Mouse (Mus musculus) left cerebral cortex, postnatal 4 days (tissue): ENCODE data around the gene Synj2. TPM values are rescaled to one million over a fixed set of nuclear protein-coding genes. Genes with fewer than 3 reads are reported as not detected.

Experiments
- DNase-seq: peaks from one replicate; pipeline ENCODE4 v3.0.0-alpha.2; 2022
- intact Hi-C: fragments of 180-260 bp; cut with DNase I; formaldehyde crosslinking; loops from one replicate; pipeline ENCODE4 v1.15.1; 2025
- total RNA-seq, 2 experiments: library from RNA; stranded (reverse); gene quantifications; 2 replicates each; pipeline ENCODE4 v1.2.3; 2021

Gene Synj2
- total RNA-seq: 10 to 100 TPM in 1 of 2 experiments, 1 to 10 TPM in 1; 9.7 to 13.3 TPM

DNA sequence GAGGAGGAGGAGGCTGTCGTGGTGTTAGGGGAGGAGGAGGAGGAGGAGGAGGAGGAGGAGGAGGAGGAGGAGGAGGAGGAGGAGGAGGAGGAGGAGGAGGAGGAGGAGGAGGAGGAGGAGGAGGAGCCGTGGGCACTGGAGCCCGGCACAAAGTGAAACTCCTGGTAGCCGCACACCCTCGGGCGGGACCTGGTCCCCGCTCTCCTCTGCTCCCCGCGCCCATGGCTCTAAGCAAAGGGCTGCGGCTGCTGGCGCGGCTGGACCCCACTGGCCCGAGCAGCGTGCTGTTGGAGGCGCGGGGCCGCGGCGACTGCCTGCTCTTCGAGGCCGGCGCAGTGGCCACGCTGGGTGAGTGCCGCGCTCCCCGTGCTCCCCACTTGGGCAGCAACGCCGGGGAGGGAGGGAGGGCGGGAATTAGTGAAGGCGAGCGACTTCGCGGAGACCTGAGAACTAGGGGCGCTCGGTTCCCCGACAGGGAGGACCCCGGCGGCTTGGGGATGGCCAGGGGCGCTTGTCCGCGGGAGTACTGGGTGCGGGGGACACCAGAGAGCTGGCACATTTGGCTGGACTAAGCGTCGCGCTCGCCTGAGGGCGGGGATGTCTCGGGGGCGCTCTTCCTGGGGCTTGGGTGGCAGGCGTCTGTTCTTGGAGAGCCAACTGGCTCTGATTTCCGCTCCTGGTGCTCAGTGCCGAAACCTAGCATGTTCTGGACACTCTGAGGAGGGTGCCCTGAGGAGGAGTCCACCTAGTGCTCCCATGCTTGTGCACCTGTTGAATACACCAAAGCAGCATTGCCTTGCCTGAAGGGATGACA lies at the start of gene Synj2:
Synj2 (plus strand) TSS at position 51 of the 814 bp plus-strand sequence.
- peak; percentile 37 for DNase-seq
- intact Hi-C loops: no loop called here

DNA sequence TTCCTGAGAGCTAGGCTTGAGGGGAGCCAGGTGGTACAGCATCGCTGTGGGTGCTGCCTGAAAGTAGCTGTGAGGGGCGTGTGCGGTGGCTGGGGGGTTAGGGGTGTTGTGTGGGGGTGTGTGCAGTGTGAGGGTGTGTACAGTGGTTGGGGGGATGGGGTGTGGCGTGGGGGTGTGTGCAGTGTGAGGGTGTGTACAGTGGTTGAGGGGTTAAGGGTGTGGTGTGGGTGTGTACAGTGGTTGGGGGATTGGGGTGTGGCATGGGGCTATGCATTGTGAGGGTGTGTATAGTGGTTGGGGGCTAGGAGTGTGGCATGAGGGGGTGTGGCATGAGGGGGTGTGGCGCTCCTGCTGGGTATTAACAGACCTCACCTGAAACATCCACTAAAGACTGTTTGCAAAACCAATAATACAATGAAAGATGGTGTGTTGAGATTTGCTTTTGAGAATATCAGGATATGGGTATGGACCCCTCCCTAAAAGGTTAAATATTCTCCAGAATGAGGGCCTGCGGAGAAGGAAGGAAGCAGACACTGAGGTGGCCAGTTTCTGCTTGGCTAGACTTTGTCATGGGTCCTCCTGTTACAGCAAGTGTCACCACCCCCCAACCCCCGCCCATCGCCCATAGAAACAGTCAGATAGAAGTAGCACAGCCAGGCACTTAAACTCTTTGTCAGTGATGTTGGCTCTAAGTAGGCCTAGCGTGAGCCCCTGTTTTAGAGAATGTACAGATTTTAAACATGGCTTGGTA lies 49.0 kb upstream of the Synj2 start:
- no peak for DNase-seq
- intact Hi-C loops: no loop called here

DNA sequence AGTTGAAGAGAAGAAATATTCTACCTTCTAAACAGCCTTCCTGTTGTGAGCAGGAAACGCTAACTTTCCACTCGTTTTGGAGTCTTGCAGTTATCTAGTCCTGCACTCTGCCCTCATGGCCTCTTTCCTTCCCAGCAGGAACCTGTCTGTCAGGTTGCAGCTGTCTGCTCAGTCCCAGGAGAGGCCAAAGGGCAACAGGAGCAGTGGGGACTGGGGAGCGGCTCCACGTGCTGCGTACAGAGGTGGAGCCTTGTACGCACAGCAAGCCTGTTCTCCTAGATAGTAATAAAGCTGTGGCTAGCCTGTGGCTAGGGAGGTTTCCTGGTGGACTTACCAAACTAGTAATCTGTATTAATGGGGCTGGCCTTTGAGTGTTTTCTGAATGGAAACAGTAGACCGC lies 48.0 kb upstream of the Synj2 start:
- no peak for DNase-seq
- intact Hi-C loops: no loop called here

DNA sequence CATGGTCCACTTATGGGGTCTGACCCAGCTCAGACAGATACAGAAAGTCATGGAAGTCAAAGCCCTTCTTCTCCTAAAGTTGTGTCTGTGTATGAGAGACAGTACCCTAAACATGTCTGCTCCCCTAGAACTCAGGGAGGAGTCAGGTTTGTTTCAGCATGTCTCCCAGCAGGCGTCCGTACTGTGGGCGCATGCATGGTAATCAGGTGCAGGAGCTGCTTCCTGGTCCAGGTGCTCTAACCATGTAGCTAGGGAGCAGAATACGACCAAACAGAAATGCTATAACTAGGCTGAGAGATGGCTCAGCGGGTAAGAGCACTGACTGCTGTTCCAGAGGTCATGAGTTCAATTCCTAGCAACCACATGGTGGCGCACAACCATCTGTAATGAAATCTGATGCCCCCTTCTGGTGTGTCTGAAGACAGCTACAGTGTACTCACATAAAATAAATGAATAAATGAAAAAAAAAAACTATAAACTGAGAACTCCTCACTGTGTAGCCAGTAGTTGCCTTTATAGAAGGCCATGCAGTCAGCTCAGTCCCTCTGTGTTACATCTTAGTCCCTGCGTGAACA lies 47.4 kb upstream of the Synj2 start:
- intact Hi-C loops: no loop called here
- DNase-seq: no peak

DNA sequence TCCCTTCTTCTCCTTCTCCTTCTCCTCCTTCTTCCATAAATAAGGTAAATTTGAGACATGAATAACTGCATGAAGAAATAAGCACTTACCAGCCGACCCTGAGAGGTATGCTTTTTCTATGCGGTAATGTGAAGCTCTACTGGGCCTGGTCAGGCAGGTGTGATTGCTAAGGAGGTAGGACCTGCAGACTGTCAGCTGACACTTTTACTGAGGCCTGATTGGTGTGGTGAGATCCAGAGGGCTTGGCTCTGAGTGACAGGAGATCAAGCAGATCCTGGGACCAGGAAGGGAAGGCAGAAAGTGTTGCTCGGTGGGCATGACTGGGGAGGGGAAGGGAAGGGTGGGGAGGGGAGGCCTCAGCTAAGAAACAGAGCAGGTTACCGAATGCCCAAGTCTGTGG lies 45.0 kb upstream of the Synj2 start:
- intact Hi-C loops: no loop called here
- DNase-seq: no peak

GRCm38 (mm10) chr17:5896607-5897006 lies 44.5 kb upstream of the Synj2 start:
- DNase-seq: no peak
- intact Hi-C loops: no loop called here

GRCm38 (mm10) chr17:5897326-5898200 lies 43.5 kb upstream of the Synj2 start:
- intact Hi-C loops: no loop called here
- DNase-seq: no peak

GRCm38 (mm10) chr17:5899251-5899650 lies 41.8 kb upstream of the Synj2 start:
- intact Hi-C loops: no loop called here
- DNase-seq: no peak

DNA sequence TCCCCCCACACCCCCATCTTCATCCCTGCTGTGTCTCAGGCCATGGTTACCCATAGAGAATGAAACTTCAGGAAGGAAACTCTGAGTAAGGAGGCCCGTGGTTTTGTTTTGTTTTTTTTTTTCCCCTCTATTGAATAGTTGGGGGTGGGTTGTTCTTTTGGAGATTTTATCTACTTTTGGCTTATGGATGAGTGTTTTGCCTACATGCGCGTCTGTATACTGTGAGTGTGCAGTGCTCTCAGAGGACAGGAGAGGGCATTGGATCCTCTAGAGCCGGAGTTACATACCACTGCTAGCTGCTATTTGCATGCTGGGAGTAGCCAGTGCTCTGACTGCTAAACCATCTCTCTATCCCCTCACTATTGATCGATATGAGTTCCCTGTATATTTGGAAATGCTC lies 39.7 kb upstream of the Synj2 start:
- no peak for DNase-seq
- intact Hi-C loops: no loop called here

DNA sequence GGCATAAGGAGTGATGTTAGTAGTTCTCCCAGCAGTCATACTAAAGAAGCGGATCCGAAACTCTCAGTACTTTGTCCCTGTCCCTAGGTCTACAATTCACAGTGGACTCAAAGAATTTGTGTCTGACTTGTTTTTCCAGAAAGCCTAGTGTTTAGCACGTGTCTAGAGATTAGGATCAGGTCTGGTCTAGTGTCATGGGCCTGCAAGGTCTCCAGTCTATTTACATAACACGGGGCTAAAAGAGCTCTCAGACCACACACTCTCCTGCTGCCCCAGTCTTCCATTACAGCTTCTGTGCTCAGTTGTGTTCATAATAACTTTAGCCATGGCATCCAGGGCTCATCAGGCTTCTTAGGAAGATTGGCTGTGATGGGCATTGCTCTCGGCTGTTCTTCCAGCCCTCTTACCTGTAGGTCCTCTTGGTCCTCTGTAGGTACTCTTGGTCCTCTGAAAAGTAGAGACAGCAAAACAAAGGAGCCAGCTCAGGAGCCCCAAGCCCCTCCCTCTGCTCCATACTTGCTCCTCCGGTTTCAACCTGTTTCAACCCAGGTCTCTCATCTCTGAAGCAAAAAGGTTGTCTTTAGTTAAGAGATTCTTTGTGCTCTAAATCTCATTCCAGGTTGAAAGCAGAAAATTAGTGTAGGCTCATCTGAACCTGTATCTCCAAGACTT lies 37.3 kb upstream of the Synj2 start:
- intact Hi-C loops: no loop called here
- DNase-seq: no peak

- no peak for DNase-seq
- intact Hi-C loops: no loop called here
Measured at GRCm38 (mm10) chr17:5909681-5910080, 31.4 kb upstream of the Synj2 start.

- peak; percentile 53 for DNase-seq
- intact Hi-C loops: no loop called here
Measured at GRCm38 (mm10) chr17:5911591-5911990, 29.5 kb upstream of the Synj2 start.

DNA sequence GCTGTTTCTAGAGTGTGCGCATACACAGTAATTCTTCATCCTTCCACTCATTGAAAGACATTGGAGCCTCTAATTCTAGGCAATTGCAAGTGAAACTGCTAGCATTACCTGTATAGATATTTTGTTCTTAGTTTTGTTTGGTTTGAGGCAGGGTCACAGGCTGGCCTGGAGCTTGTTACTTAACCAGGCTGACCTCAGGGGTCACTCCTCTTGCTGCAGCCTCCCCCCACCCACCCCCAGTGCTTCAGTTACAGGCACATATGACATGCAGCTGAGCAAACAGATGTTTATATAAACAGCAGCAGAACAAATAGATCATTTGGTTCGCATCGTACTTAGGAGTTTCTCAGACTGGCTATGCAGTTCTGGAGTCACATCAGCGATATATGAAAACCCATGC lies 28.3 kb upstream of the Synj2 start:
- no peak for DNase-seq
- intact Hi-C loops: no loop called here

DNA sequence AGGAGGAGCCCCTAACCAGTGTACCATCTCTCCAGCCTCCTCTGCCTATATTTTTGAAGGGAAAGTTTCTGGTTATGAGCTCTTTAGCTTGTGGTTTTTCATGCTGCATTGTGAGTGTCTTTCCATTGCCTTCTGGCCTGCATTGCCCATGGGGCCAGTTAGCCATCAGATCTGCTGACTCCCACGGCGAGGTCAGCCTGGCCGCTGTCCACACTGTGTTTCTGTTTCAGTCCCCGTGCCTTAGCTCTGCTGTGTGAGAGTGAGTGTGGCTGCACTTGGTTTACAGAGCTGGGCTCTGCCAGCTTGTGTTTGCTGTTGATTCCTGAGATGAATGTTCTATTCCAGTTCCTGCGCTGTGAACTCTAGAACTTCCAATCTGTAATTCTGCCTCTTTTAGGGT lies 26.9 kb upstream of the Synj2 start:
- intact Hi-C loops: no loop called here
- DNase-seq: no peak

DNA sequence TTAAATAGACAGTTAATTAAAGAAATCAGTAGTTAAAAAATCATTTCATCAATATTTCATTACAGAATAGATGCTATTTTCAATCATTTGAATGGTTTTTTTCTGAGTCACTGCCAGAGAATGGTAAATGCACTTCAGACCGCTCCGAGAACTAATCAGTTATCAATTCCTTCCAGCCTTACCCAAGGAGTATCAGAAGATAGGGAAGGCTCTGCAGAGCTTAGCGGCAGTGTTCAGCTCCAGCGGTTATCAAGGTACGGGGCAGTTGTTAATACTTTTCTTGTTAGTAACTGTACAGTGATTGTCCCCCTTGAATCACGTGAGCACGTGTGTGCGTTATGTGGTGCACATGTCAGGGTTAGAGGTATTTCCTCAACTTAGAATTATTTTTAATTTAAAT lies 19.1 kb upstream of the Synj2 start:
- intact Hi-C loops: loop anchor here (5.0 to 10.0 kb wide), 2 partner anchors 125 to 487 kb away; no protein-coding TSS in a partner anchor
- DNase-seq: no peak

DNA sequence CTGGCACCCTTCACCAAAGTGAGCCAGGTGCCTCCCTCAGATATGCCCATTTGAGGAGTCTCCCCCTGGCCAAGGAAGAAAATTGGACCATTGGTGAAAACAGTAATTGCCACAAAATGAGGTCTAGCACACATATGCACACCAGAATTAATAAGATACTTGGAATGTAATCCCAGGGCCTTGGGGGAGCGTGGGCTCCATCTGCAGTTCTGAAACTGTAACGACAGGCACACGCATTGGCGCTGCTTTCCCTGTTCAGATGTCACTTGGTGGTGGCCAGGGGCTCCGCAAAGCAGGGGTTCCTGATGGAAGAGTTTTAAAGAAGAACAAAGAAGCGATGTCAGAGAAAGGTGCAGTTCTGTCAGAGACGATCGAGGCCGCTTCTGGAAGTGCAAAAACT lies 17.8 kb upstream of the Synj2 start:
- DNase-seq: peak; percentile 41
- intact Hi-C loops: loop anchor here (5.0 to 10.0 kb wide), 2 partner anchors 126 to 488 kb away; no protein-coding TSS in a partner anchor

DNA sequence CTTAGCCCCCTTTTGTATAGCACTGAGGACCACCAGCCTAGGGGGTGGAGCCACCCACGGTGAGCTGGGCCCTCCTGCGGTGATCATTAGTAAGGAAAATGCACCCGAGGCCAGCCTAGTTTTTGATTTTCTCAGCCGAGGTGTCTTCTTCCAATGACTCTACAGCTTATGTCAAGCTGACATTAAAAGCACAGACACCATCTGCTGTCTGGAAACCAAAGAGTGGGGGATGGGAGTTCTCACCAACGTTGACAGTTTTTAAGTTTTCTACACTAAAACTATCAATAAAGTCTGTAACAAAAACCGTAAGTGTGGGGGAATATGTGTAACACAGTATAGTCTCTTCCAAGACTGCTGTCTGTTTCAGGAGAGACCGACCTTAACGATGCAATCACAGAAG lies 16.8 kb upstream of the Synj2 start:
- intact Hi-C loops: loop anchor here (5.0 to 10.0 kb wide), 2 partner anchors 127 to 489 kb away; no protein-coding TSS in a partner anchor
- no peak for DNase-seq

DNA sequence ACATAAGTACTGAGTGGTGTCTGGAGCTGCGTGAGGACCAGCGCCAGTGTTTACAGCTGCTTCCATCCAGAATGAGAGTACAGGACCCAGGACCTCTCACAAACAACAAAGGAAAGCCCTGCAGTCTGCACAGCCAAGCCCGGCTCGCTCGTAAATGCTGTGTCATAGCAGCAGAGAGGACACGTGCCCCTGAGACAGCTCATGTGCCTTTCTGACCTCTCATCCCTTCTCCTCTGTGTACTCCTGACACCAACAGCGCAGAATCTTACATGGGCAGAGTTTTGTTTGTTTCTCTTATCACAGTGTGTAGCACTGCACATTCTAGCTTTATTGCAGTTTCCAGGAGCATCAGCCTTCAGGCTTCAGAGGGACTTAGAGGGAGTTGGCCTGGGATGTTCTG lies 14.4 kb upstream of the Synj2 start:
- intact Hi-C loops: loop anchor here (10.0 kb wide), 1 partner anchor 492 kb away; no protein-coding TSS in a partner anchor
- DNase-seq: no peak

- intact Hi-C loops: loop anchor here (10.0 kb wide), 1 partner anchor 494 kb away; no protein-coding TSS in a partner anchor
Measured at GRCm38 (mm10) chr17:5929031-5929430, 12.0 kb upstream of the Synj2 start.

GRCm38 (mm10) chr17:5932161-5932560 lies 8.9 kb upstream of the Synj2 start:
- no peak for DNase-seq
- intact Hi-C loops: no loop called here

More at GRCm38 (mm10) chr17:5929031-5929430, 12.0 kb upstream of the Synj2 start:
- DNase-seq: no peak
